Mouse (Mus musculus) gastrocnemius, postnatal 36 days (tissue): ENCODE measurements at regions not wholly inside any gene's neighbourhood (a gene's known extent, or its start where the extent isn't known, plus 50 kb on each side); places are given as distances from the start of the nearest gene placed in this dataset.

Source experiments
- DNase-seq, 2 experiments: peaks; one replicate each; pipeline ENCODE4 v3.0.0; 2022
- intact Hi-C: fragments of 180-260 bp; cut with DNase I; formaldehyde crosslinking; loops from one replicate; pipeline ENCODE4 v1.15.1; 2025

- DNase-seq = no peak
- intact Hi-C loops = no loop called here
Observed at GRCm38 (mm10) chr5:37980692-37981091, 57.9 kb upstream of the Stx18 start.

- no peak for DNase-seq
- intact Hi-C loops = no loop called here
Observed at GRCm38 (mm10) chr5:37976943-37977434, 61.6 kb upstream of the Stx18 start.

- no peak for DNase-seq
- intact Hi-C loops = no loop called here
Observed at GRCm38 (mm10) chr5:37972980-37973545, 65.5 kb upstream of the Stx18 start.

- DNase-seq = no peak
- intact Hi-C loops = no loop called here
Observed at GRCm38 (mm10) chr5:37971724-37972123, 66.8 kb upstream of the Stx18 start.

GRCm38 (mm10) chr5:37968596-37968995 is 69.9 kb upstream of the Stx18 start:
- DNase-seq = no peak
- intact Hi-C loops = no loop called here

- no peak for DNase-seq
- intact Hi-C loops = no loop called here
Observed at GRCm38 (mm10) chr5:37967914-37968375, 70.6 kb upstream of the Stx18 start.

- intact Hi-C loops = no loop called here
- no peak for DNase-seq
Observed at GRCm38 (mm10) chr5:37967106-37967913, 71.2 kb upstream of the Stx18 start.

- no peak for DNase-seq
- intact Hi-C loops = no loop called here
Observed at GRCm38 (mm10) chr5:37963688-37964087, 74.9 kb upstream of the Stx18 start.

- intact Hi-C loops = no loop called here
- no peak for DNase-seq
Observed at GRCm38 (mm10) chr5:37962513-37962912, 76.0 kb upstream of the Stx18 start.

- DNase-seq = no peak
- intact Hi-C loops = no loop called here
Observed at GRCm38 (mm10) chr5:37960216-37960615, 78.3 kb upstream of the Stx18 start.

GRCm38 (mm10) chr5:37952096-37952495 is 86.4 kb upstream of the Stx18 start:
- intact Hi-C loops = no loop called here
- no peak for DNase-seq

GRCm38 (mm10) chr5:37932760-37933122 is 105.8 kb upstream of the Stx18 start:
- intact Hi-C loops = no loop called here
- no peak for DNase-seq

GRCm38 (mm10) chr5:37932086-37932759 is 106.3 kb upstream of the Stx18 start:
- DNase-seq = no peak
- intact Hi-C loops = no loop called here

- DNase-seq = no peak
- intact Hi-C loops = no loop called here
Observed at GRCm38 (mm10) chr5:37920481-37920880, 96.1 kb upstream of the Msx1 start.

- no peak for DNase-seq
- intact Hi-C loops = no loop called here
Observed at GRCm38 (mm10) chr5:37919102-37919501, 94.7 kb upstream of the Msx1 start.

GRCm38 (mm10) chr5:37918001-37918707 is 93.8 kb upstream of the Msx1 start:
- DNase-seq = no peak
- intact Hi-C loops = no loop called here

- DNase-seq = no peak
- intact Hi-C loops = no loop called here
Observed at GRCm38 (mm10) chr5:37917161-37917560, 92.8 kb upstream of the Msx1 start.

- no peak for DNase-seq
- intact Hi-C loops = loop anchor here (10.0 kb wide), 1 partner anchor 180 kb away; no protein-coding TSS in a partner anchor
Observed at GRCm38 (mm10) chr5:37904683-37905352, 80.4 kb upstream of the Msx1 start.

GRCm38 (mm10) chr5:37903861-37904260 is 79.5 kb upstream of the Msx1 start:
- intact Hi-C loops = loop anchor here (10.0 kb wide), 1 partner anchor 181 kb away; no protein-coding TSS in a partner anchor
- no peak for DNase-seq

- DNase-seq = no peak
- intact Hi-C loops = loop anchor here (10.0 kb wide), 1 partner anchor 182 kb away; no protein-coding TSS in a partner anchor
Observed at GRCm38 (mm10) chr5:37902741-37903140, 78.4 kb upstream of the Msx1 start.
